Mouse (Mus musculus) midbrain, postnatal 0 days (tissue): Measurements from ENCODE around the gene Htra3. TPM values are rescaled to one million over a fixed set of nuclear protein-coding genes. Genes with fewer than 3 reads are reported as not detected.
A peak's percentile ranks its signal among the peaks of the same experiment; 100 is the strongest.

Experiments
- ATAC-seq: fragments of 200-750 bp; cut with Nextera tagmentation; 2 replicates; pipeline ENCODE4 v1.8.0; 2017; ENCODE audit warnings: moderate number of reproducible peaks, mild to moderate bottlenecking, moderate TSS enrichment, moderate library complexity; ENCODE audit not compliant: low FRiP score
- DNase-seq: peaks from one replicate; pipeline ENCODE4 v3.0.0-alpha.2; 2015; ENCODE audit warnings: low spot score
- H3K27ac ChIP-seq: fragments of 300-500 bp; sonication (generic); 2 replicates; pipeline ENCODE4 v1.5.1; 2014; ENCODE audit warnings: low read depth, mild to moderate bottlenecking, low read length, mixed read lengths
- H3K27me3 ChIP-seq: fragments of 300-500 bp; sonication (generic); 2 replicates; pipeline ENCODE4 v1.6.1; 2014; ENCODE audit warnings: low read length, control low read depth, mixed read lengths; ENCODE audit not compliant: insufficient read depth
- H3K36me3 ChIP-seq: fragments of 300-500 bp; sonication (generic); 2 replicates; pipeline ENCODE4 v1.6.1; 2014; ENCODE audit warnings: low read length, control low read depth, mixed read lengths; ENCODE audit not compliant: insufficient read depth
- H3K4me1 ChIP-seq: fragments of 300-500 bp; sonication (generic); 2 replicates; pipeline ENCODE4 v1.6.1; 2014; ENCODE audit warnings: mild to moderate bottlenecking, control low read depth, antibody characterized with exemption, low read length, mixed read lengths; ENCODE audit not compliant: insufficient read depth
- H3K4me2 ChIP-seq: fragments of 300-500 bp; sonication (generic); 2 replicates; pipeline ENCODE4 v1.6.1; 2014; ENCODE audit warnings: low read depth, mild to moderate bottlenecking, low read length, mixed read lengths; ENCODE audit not compliant: poor library complexity, severe bottlenecking
- H3K4me3 ChIP-seq: fragments of 300-500 bp; sonication (generic); 2 replicates; pipeline ENCODE4 v1.5.1; 2014; ENCODE audit warnings: low read depth, mild to moderate bottlenecking, low read length, moderate library complexity
- H3K9ac ChIP-seq: fragments of 300-500 bp; sonication (generic); replicated peaks from 2 replicates; pipeline ENCODE4 v1.6.1; 2014; ENCODE audit warnings: mild to moderate bottlenecking, low read length, moderate library complexity, mixed read lengths; ENCODE audit not compliant: poor library complexity, severe bottlenecking
- H3K9me3 ChIP-seq: fragments of 300-500 bp; sonication (generic); 2 replicates; pipeline ENCODE4 v1.6.1; 2016; ENCODE audit warnings: low read length, control low read depth
- CTCF ChIP-seq: IDR thresholded peaks from 2 replicates; pipeline ENCODE4 v1.5.1; 2016; ENCODE audit warnings: antibody characterized with exemption, mild to moderate bottlenecking
- WGBS: fragments of 180-500 bp; shearing (Covaris S2); extraction: QIAGEN DNeasy Blood & Tissue Kit; methylation state at CpG from one replicate; pipeline ENCODE4 v1.1.7; 2014; 5-methylcytosine and 5-hydroxymethylcytosine counted together
- polyA plus RNA-seq: library from polyadenylated mRNA; unstranded; fragments of >200 nt; fragmentation: Nextera tagmentation; extraction: Ambion mirVana; gene quantifications from 2 replicates; pipeline ENCODE4 v1.2.1, GENCODE M21; 2015
- total RNA-seq: library from RNA; depleted of rRNA; stranded (reverse); fragments of >200 nt; gene quantifications from 2 replicates; pipeline ENCODE4 v1.2.3, GENCODE M21; 2014

The Htra3 gene
- total and polyA plus RNA-seq, 2 experiments from 2014 or later = 19.9 to 20.9 TPM

- Histone ChIP-seq H3K4me2 (no peak overlapping the region), H3K4me1 (no peaks in the 10 kb centered on the region), H3K4me3 (no peak overlapping the region), H3K36me3 (no peaks in the 10 kb centered on the region), H3K9ac (no peak overlapping the region), H3K27ac (no peak overlapping the region), H3K27me3 (peaks cover 1% of the 10 kb centered on the region), H3K9me3 (no peaks in the 10 kb centered on the region)
- no peak for TF ChIP-seq CTCF
- ATAC-seq = no peak
- WGBS = 63% methylated on average over 3 of the region's 3 CpGs
- DNase-seq = no peak
Observed at GRCm38 (mm10) chr5:35685079-35685478, 5.5 kb upstream of the Htra3 start.

DNA sequence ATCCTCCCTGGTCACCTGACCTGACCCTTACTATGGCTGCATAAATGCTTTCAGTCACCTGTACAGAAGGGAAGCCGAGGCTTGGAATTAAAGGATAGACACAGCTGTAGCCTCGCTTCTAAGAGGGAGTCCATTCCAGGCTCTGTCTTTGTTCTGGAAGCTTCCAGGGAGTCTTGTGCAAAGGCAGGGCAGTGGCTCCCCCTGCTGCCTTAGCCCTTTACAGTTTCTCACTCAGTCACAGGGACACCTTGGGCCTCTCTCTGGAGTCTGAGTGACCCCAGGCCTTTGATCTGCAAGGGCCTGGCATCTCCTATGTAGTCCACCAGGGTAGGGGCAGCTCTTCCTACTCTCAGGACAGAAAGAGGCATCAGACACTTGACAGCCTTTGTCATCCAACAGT, 1.4 kb upstream of the Htra3 start:
- no peaks in the 10 kb centered on the region for H3K36me3 ChIP-seq
- no peak overlapping the region for H3K9ac ChIP-seq
- peak; percentile 37 for DNase-seq
- H3K4me2 ChIP-seq = no peak overlapping the region
- H3K4me1 ChIP-seq = no peaks in the 10 kb centered on the region; the same call in 1 of the 2 replicates
- H3K9me3 ChIP-seq = no peaks in the 10 kb centered on the region
- no peak overlapping the region for H3K4me3 ChIP-seq
- WGBS = 60% methylated on average over 2 of the region's 2 CpGs
- no peak overlapping the region for H3K27ac ChIP-seq
- no peak for ATAC-seq
- H3K27me3 ChIP-seq = peaks cover 29% of the 10 kb centered on the region
- TF ChIP-seq CTCF = peak; percentile 68

GRCm38 (mm10) chr5:35676964-35677363, 2.6 kb downstream of the Htra3 start:
- H3K27ac ChIP-seq = no peak overlapping the region
- H3K27me3 ChIP-seq = peaks cover 29% of the 10 kb centered on the region
- H3K4me2 ChIP-seq = no peak overlapping the region
- TF ChIP-seq CTCF = no peak
- H3K36me3 ChIP-seq = no peaks in the 10 kb centered on the region
- 82% methylated on average over 7 of the region's 7 CpGs for WGBS
- no peaks in the 10 kb centered on the region; the same call in 1 of the 2 replicates for H3K4me1 ChIP-seq
- H3K9me3 ChIP-seq = no peaks in the 10 kb centered on the region
- ATAC-seq (no peak), DNase-seq (no peak)
- H3K9ac ChIP-seq = no peak overlapping the region
- no peak overlapping the region for H3K4me3 ChIP-seq

DNA sequence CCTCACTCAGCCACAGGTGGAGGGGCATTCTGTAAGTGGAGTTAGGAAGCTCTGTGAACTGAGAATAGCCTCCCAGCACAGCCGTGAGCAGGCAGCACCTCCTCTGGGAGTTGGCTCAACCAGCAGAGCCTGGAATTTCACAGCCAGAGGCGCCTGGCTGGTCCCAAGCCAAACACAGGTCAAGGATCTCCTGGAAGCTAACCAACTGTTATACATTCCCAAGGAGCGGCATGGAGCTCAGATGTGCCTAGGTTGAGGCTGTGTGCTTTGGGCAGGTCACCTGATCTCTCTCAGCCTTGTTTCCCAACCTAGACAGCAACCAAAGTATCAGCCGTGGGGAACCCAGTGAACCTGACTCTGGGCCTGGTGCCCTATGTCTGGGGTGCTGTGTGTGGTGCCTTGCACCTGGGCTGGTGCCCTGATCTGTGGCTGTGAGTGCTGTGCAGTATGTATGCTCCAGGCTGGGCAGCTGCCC, 5.5 kb downstream of the Htra3 start:
- no peak for TF ChIP-seq CTCF
- Histone ChIP-seq H3K27ac (no peak overlapping the region), H3K9ac (no peak overlapping the region), H3K9me3 (no peaks in the 10 kb centered on the region), H3K4me2 (no peak overlapping the region), H3K4me3 (no peak overlapping the region), H3K4me1 (peaks cover 6% of the 10 kb centered on the region; the same call in 1 of the 2 replicates), H3K36me3 (no peaks in the 10 kb centered on the region), H3K27me3 (peaks cover 18% of the 10 kb centered on the region)
- ATAC-seq (no peak), DNase-seq (no peak)
- 72% methylated on average over 4 of the region's 4 CpGs for WGBS

DNA sequence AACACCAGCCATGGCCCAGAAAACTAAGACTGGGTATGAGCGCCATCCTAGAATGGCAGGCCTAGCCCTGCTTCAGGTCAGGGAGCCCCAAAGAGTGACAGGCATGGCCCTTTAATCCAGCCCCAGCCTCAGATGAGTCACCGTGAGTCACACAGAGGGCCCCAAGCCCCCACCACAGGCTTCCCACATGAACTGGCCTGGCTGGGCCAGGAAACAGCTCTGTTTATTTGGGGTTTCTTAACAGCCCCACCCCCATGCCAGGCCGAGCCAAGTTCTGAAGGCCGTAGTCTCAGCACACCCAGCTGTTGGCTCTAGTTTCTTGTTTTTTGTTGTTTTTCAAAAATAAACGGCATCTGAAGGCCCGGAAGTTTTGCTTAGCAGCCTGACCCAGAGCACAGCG, 6.5 kb downstream of the Htra3 start:
- no peak overlapping the region for H3K27ac ChIP-seq
- no peak for TF ChIP-seq CTCF
- ATAC-seq = 0 out of 2 replicates have a peak, but pooled peaks have one; percentile 20

DNA sequence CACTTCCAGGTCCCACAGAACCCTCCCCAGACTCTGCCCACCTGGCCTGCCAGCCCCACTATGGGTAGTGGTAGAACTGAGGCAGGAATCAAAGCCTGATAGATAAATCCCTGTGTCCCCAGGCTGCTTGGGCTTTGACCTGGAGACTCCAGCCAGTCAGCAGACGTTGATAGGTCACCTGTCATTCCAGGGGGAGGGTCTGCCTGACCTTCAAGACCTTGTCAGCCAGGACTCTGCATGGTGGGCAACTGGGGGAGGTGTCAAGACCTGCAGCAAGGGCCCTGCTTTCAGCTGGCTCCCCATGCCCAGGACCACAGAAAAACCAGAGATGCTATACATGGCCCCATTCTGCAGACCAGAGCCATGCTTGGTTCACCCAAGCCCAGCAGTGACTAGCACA, 7.0 kb downstream of the Htra3 start:
- DNase-seq = no peak
- Histone ChIP-seq H3K4me1 (0 out of 2 replicates have a peak, but pooled peaks cover 6% of the 10 kb centered on the region), H3K36me3 (no peaks in the 10 kb centered on the region), H3K27me3 (peaks cover 5% of the 10 kb centered on the region), H3K4me2 (no peak overlapping the region), H3K9me3 (no peaks in the 10 kb centered on the region), H3K4me3 (no peak overlapping the region), H3K9ac (no peak overlapping the region), H3K27ac (no peak overlapping the region)
- no peak for ATAC-seq
- TF ChIP-seq CTCF = no peak
- WGBS = 65% methylated on average over 1 of the region's 1 CpGs

More for the DNA sequence above, 6.5 kb downstream of the Htra3 start:
- H3K27me3 ChIP-seq = peaks cover 9% of the 10 kb centered on the region
- no peaks in the 10 kb centered on the region for H3K9me3 ChIP-seq
- H3K9ac ChIP-seq = no peak overlapping the region
- H3K36me3 ChIP-seq = no peaks in the 10 kb centered on the region
- WGBS = 66% methylated on average over 7 of the region's 7 CpGs
- H3K4me2 ChIP-seq = no peak overlapping the region
- H3K4me3 ChIP-seq = no peak overlapping the region
- H3K4me1 ChIP-seq = 0 out of 2 replicates have a peak, but pooled peaks cover 6% of the 10 kb centered on the region
- DNase-seq = peak; percentile 73
